8 mouse cellular contexts compared by ENCODE assay signal in the genomic region with DNA sequence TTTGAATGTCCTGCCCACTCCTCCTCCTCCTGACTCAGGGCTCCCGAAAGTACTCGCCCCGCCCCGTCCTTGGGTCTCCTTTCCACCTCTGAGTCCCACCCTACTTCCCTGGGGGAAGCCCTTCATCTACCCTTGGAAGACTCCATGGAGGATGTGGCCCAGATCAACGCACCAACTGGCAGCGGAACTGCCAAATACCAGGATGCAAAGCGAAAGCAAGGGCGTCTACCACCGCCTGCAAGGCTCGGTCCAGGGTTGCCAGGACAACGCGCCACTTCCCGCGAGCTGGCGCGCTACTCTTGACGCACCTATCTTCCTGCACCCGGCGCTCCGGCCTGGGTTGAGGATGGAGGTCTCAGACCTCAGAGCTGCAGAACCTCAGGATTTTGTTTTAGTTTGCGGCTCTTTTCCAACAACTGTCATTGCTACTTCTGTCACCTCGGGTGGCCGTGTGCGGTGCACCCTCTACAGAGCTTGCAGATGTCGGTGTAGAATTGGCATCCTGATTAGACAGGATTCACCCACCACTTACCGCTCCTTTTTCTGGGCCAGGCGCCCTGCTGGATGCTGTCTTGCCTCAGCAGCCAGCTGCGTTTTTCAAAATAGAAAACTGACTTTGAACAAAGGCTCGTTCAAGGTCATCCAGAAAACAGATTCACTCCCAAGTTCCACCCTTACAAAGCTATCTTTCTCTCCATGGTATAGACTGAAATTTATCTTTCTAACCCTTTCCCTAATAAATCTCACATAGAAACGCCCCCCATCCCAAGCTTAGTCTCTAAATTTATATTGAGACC. TPM values are rescaled to one million over a fixed set of nuclear protein-coding genes. Genes with fewer than 3 reads are reported as not detected.
DNase-seq lines count a peak whose midpoint lies in the region; ATAC-seq lines count a peak whose summit lies in the region.

Gene Spats1, minus strand, starts transcription at position 747 of the 797 bp plus-strand sequence.

- 5% methylated on average over 30 of the region's 30 CpGs for WGBS in hindbrain, embryonic 13.5 days

- peak within 1 kb of the TSS; percentile 42 for H3K4me3 ChIP-seq in hindbrain, embryonic 13.5 days

- H3K27ac ChIP-seq in hindbrain, embryonic 13.5 days, result peak within 1 kb of the TSS; percentile 64

- H3K4me2 ChIP-seq in hindbrain, embryonic 13.5 days, result peak within 1 kb of the TSS; percentile 67

- peak; percentile 69 for DNase-seq in T-cell, adult 2 months (ENCODE audit: low spot score)
- DNase-seq in cerebellum, adult 8-10 months, result peak; percentile 79
- peak; percentile 86 to 88 for DNase-seq in frontal cortex, adult 2 months (ENCODE audit: extremely low spot score in 1 of 2, low spot score in 1 of 2)
- peak; percentile 70 to 75 for DNase-seq in layer of hippocampus, postnatal 25 days (ENCODE audit: extremely low spot score in 1 of 2, low spot score in 1 of 2)
- peak; percentile 38 for DNase-seq in lung, postnatal 14 days
- DNase-seq in retina, adult 2 months (ENCODE audit: low read depth, low spot score), result peak; percentile 30
- peak; percentile 12 to 20 for DNase-seq in urinary bladder, postnatal 36 days (ENCODE audit: low spot score in 2 of 2)

- peaks cover 11% of the 10 kb centered on the region for H3K27me3 ChIP-seq in hindbrain, embryonic 13.5 days

- H3K4me1 ChIP-seq in hindbrain, embryonic 13.5 days (replicated peaks), result peaks cover 12% of the 10 kb centered on the region

- peak; percentile 89 for ATAC-seq in hindbrain, embryonic 13.5 days (ENCODE audit: low FRiP score)

- no peaks in the 10 kb centered on the region for H3K9me3 ChIP-seq in hindbrain, embryonic 13.5 days

- no peaks in the 10 kb centered on the region for H3K36me3 ChIP-seq in hindbrain, embryonic 13.5 days

- peak within 1 kb of the TSS; percentile 62 for H3K9ac ChIP-seq in hindbrain, embryonic 13.5 days

RNA-seq across cellular contexts. Expression of gene Spats1, which starts in this region (rescaled TPM):
- polyA plus RNA-seq in frontal cortex, adult 2 months (2012; rRNA removed), result 4.4 and 4.9 TPM in 2 replicates
- 2.0 and 2.1 TPM in 2 replicates for polyA plus RNA-seq in hindbrain, embryonic 13.5 days (2015; fragmentation: Nextera tagmentation; extraction: Ambion mirVana)
- 1 to 10 TPM; 4.3 to 5.5 TPM for total RNA-seq in layer of hippocampus, postnatal 25 days (2021)

Comparison
In these comparisons a context has a peak if more than half of its experiments do, and no peak if none do; other contexts are left out.
1. Peak in every context shown above with its lines: DNase-seq, ATAC-seq, H3K4me3 ChIP-seq and H3K27ac ChIP-seq.
2. DNase-seq: peak in every context shown above with its lines; median percentile 87 in frontal cortex, adult 2 months; 79 in cerebellum, adult 8-10 months; 72 in layer of hippocampus, postnatal 25 days; 69 in T-cell, adult 2 months; 38 in lung, postnatal 14 days; 30 in retina, adult 2 months; 16 in urinary bladder, postnatal 36 days.